Mouse (Mus musculus) mature B cell (primary cell): Measurements from ENCODE around the gene Gprc5c.

Experiments
- in situ Hi-C: fragments of 300-500 bp; cut with MboI; formaldehyde crosslinking; loops from 2 replicates; pipeline ENCODE4 v1.14.3; 2019

Gprc5c gene

DNA sequence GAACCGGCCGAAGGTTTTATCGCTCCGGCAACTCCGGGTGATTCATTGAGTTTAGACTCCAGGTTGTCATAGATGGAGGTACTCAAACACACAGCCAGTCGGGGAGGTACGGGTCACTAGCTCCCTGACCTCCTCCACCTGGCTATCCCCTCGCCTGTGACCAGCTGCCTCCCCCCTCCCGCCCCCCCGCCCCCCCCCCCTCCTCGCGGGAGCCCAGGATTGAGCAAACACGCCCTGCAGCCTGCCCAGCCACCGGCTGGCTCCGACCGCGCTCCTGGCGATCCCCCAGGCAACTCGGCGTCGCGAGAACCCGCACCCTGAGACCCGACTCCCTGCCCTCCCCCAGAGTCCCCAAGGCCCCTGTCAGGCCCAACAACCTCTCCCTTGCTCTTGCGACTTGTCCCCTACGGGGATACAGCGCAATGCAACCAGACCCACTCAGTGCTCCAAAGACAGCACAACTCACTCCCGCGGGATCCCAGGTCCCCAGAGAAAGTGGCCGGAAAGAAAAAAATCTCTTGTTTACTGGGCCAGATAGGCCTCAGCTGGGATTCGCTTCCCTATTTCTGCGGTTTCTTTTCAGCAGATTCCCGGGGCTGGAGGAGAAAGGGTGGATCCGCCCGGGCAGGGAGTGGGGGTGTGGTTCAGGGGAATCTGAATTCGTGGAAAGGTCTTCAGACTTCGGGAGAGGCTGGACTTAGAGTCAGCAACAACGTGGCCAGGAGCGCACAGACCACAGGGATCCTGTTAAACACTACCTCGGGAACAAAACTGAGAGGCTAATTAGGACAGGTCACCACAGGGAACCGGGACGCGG lies at the start of gene Gprc5c:
Gprc5c (plus strand) TSS at position 701 of the 817 bp plus-strand sequence.
- in situ Hi-C loops: no loop called here

- in situ Hi-C loops: no loop called here
These were observed 49.0 kb upstream of the Gprc5c start for GRCm38 (mm10) chr11:114801906-114802305.

GRCm38 (mm10) chr11:114802540-114803267 lies 48.2 kb upstream of the Gprc5c start:
- in situ Hi-C loops: no loop called here

GRCm38 (mm10) chr11:114803990-114804389 lies 47.0 kb upstream of the Gprc5c start:
- in situ Hi-C loops: no loop called here

DNA sequence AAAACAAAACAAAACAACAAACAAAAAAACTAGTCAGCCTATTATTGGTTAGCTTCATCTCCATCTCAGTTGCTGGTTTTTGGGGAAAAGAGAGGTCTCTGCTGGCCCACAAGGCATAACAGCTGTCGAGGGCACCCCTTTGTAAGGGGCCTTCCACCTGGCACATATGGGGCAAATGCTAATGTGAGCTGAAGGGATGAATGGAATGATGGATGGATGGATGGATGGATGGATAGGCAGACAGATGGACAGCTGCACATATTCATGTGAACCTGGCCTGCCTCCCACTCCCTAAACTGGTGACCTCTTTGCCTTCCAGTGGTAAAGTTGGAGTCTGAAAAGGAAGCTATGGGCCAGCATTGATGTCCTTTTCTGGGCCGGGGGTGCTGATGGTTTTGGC lies 43.9 kb upstream of the Gprc5c start:
- in situ Hi-C loops: no loop called here

DNA sequence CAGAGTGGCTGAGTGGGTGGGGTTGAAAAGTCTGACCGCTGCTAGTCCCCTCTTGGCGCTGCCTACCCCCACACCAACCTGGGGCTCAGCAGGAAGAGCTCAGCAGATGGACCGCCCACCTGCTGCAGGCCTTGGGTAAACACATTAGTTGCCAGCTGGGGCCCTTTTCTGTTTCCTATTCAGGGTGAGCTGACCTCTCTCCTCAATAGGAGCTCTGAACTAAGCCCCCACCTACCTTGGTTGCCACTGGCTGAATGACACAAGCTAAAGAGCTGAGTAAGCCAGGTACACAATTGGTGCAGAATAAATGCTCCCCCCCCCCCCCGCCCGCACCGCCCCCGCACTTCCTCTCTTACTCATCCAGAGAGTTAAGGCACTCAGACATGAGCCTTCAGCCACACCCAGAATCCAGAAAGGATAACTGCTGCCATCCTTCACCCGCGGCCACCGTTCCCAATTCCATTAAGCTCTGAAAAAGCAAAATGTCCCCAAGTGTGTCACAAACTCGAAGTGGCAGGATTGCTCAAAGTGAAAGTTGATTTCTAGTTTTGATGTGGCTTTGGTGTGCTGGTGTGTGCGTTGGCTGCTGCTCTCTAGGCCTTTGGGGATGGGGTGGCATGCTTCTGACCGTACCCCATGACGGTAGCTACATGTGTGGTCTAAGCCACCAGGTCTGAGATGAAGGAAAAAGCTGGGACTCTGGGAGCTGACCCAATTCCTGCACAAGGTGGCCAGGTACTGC lies 43.1 kb upstream of the Gprc5c start:
- in situ Hi-C loops: no loop called here

- in situ Hi-C loops: no loop called here
These were observed 41.6 kb upstream of the Gprc5c start for GRCm38 (mm10) chr11:114809371-114809770.

DNA sequence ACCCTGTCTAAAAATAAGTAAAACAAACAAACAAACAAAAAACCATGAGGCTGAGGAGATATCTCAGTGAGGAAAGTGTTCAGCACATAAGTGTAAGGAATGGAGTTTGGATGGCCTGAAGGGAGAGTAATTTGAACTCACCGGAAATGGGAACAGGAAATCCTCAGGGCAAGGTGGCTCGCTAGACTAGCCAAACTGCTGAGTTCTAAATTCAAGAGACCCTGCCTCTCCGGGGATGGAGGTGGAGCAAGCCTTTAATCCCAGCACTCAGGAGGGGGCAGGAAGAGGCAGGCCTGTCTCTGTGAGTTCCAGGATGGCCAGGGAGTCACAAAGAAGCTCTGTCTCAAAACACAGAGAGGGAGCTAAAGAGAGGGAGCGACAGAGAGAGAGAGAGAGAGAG lies 40.6 kb upstream of the Gprc5c start:
- in situ Hi-C loops: loop anchor here (10.0 kb wide), 1 partner anchor 84 kb away; the partner anchor contains the start of gene Cd300a

DNA sequence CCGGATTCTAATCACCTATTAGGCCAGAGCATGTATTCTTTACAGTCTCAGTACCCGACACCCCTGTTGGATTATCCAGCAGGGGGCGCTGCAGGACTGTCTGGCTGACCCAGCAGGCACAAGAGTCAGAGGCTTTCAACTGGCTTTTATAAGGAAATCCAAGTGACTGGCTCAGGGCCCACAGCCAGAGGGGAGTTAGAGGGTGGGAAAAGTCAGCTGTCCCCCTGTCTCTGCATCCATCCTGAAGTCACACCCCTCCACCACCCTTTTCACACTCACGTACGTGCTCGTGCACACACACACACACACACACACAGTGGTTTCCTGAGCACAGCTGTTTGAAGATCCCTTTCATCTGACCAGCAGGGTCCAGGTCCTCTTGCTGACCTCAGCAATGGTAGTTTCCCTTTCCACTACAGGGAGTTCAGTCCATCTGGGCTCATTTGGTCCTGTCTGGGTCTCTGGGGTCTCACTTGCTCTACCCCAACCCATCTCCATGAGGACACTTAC lies 38.2 kb upstream of the Gprc5c start:
- in situ Hi-C loops: loop anchor here (10.0 kb wide), 1 partner anchor 82 kb away; the partner anchor contains the start of gene Cd300a

- in situ Hi-C loops: loop anchor here (10.0 kb wide), 1 partner anchor 80 kb away; the partner anchor contains the start of gene Cd300a
These were observed 35.9 kb upstream of the Gprc5c start for GRCm38 (mm10) chr11:114814873-114815592.

- in situ Hi-C loops: loop anchor here (10.0 kb wide), 1 partner anchor 78 kb away; the partner anchor contains the start of gene Cd300a
These were observed 34.0 kb upstream of the Gprc5c start for GRCm38 (mm10) chr11:114816934-114817333.

GRCm38 (mm10) chr11:114818185-114818584 lies 32.8 kb upstream of the Gprc5c start:
- in situ Hi-C loops: loop anchor here (10.0 kb wide), 1 partner anchor 77 kb away; the partner anchor contains the start of gene Cd300a

- in situ Hi-C loops: loop anchor here (10.0 kb wide), 1 partner anchor 76 kb away; the partner anchor contains the start of gene Cd300a
These were observed 31.8 kb upstream of the Gprc5c start for GRCm38 (mm10) chr11:114819110-114819509.

DNA sequence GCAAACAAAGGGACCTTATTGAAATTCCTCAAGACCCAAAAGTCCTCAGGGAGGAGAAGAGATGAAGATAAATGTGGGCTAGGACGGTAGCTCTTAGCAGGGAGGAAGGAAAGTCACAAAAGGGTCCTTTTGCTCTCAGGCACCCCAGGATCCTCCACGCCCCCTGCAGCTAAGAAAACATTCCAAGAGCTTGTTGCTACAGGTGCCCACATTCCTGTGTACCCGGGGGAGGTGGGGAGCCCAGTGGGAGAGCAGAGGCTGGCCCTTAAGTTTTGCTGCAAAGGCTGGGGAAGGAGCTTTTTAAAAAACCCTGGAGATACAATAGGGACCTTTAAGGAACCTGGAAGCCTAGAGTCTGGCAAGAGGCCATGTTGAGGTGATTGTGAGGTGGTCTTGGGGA lies 30.5 kb upstream of the Gprc5c start:
- in situ Hi-C loops: no loop called here

DNA sequence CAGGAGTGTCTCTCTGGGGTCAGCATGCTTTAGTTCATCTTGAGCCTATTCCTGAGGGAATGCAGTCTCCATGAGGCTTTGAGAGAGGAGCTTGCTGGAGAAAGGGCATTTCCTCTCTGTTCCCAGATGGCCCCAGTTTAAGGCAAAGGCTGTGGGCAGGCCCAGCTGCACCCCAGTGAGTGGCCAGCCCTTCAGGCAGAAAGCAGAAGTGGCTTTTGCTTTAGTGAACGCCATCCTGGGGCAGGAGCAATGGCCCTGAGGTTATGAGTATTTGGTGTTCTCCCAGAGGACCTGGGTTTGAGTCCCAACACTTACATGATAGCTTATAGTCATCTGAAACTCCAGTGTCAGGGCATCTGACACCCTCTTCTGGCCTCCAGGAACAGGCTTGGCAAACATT lies 29.6 kb upstream of the Gprc5c start:
- in situ Hi-C loops: no loop called here

DNA sequence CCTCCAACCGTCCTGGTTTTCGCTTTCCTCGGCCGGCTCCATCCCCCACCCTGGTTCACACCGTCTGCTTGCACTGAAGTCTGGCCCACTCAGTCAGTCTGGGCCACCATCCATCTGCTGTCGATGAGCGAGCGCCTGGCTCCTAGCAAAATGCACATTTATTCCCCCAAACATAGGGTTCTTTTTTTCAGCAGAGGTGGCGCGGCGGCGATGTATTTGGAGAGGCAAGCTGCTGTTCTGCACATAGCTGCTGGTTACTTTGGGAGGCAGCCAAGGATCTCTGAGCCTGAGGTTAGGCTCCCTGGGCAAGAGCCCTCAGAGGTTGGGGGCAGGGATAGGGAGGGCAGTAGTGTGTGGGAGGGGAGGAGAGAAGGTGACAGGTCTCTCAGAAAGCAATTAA lies 28.2 kb upstream of the Gprc5c start:
- in situ Hi-C loops: no loop called here

DNA sequence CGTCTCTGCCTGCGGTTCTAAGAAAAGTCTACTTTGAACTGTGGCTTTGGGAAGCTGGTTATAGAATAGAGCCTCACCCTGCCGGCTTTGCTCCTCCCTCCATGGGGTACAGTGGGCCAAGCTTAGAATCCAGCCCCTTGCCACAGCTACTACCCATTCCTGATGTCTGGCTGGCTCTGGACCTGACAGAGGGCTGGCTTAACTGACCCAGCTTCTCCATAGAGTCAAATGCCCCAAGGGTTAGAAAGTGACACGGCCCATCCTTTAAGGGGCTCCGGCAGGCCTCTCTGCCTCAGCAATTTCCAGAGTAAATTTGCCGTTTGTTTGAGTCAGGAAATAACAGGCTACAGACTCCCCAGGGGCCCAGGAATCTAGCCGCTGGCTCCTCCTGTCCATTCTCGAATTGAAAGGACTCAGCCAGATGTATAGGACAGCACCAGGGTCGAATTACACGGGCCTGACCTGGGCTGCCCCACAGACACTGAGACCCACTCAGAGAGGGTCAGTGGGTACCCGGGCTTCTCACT lies 27.7 kb upstream of the Gprc5c start:
- in situ Hi-C loops: no loop called here

- in situ Hi-C loops: no loop called here
These were observed 24.3 kb upstream of the Gprc5c start for GRCm38 (mm10) chr11:114826686-114827085.

GRCm38 (mm10) chr11:114829499-114830432 lies 21.2 kb upstream of the Gprc5c start:
- in situ Hi-C loops: no loop called here

DNA sequence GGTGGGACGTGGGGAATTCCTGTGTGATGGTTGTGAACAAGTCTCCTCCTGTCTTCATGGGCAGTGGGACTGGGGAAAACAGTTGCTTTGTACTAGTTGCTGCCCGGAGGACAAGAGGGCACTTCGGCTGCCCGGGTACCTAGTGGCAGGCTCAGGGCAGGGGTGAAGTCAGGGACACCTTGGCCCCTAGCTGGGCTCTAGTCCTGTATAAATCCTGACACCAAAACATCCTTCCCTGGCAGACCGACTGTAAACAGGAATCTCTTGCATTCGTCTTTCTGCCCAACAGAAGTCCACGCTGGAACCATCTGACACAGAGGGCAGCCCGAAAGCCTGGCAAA lies 20.5 kb upstream of the Gprc5c start:
- in situ Hi-C loops: no loop called here
